Mouse (Mus musculus) lung, postnatal 0 days (tissue): ENCODE measurements around the gene Iqcj.

Experiments used
- CTCF ChIP-seq: IDR thresholded peaks from 2 replicates; pipeline ENCODE4 v1.5.1; 2016; ENCODE audit warnings: antibody characterized with exemption, mild to moderate bottlenecking
- EP300 ChIP-seq: IDR thresholded peaks from 2 replicates; pipeline ENCODE4 v1.6.1; 2016; ENCODE audit warnings: antibody characterized with exemption, mild to moderate bottlenecking, control low read depth

DNA sequence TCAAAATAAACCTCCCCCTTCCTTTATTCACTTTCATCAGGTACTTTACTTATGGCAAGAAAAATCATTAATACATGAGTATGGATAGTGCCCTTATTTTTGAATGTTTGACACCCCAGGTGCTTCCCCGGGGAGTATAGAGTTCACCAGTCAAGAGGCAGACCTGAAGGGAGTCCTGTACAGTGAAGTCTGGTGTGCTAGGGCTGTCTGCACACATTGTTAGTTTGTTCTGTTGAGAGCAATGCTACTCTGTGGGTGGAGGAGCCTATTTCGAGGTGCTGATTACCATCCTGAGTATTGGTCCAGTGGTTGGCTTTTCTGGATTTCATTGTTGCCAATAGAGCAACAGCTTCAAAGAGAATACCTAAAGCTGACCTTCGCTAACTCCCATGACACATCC, 26.1 kb downstream of the Iqcj start:
- TF ChIP-seq EP300 (no peak), CTCF (no peak)
